Comparison of ENCODE assay signal across 11 mouse cellular contexts in genomic region chr11:57836872-57837680, GRCm38 (mm10). TPM values are rescaled to one million over a fixed set of nuclear protein-coding genes. Genes with fewer than 3 reads are reported as not detected.
DNase-seq lines count a peak whose midpoint lies in the region; ATAC-seq and TF ChIP-seq lines count a peak whose summit lies in the region.
"Had no signal": no experiment of that assay in that cellular context is flagged by ENCODE, and none has a peak within 500 bp of the region (broad histone marks: within the 10 kb centered on the region; RNA-seq: fewer than 3 reads in every experiment).

No protein-coding gene starts in this region.

- WGBS in heart, embryonic 10.5 days = 2% methylated on average over 38 of the region's 38 CpGs
- under 1% methylated on average over 38 of the region's 38 CpGs for WGBS in lung, embryonic 14.5 days
- 1% methylated on average over 38 of the region's 38 CpGs for WGBS in midbrain, embryonic 13.5 days
- WGBS in stomach, postnatal 0 days = 6% methylated on average over 38 of the region's 38 CpGs

- no peaks in the 10 kb centered on the region for H3K36me3 ChIP-seq in heart, embryonic 10.5 days
- no peaks in the 10 kb centered on the region for H3K36me3 ChIP-seq in lung, embryonic 14.5 days (ENCODE audit: insufficient read depth)
- no peaks in the 10 kb centered on the region for H3K36me3 ChIP-seq in midbrain, embryonic 13.5 days
- H3K36me3 ChIP-seq in stomach, postnatal 0 days (ENCODE audit: control insufficient read depth, insufficient read depth, low read length) = no peaks in the 10 kb centered on the region

- no peaks in the 10 kb centered on the region for H3K9me3 ChIP-seq in heart, embryonic 10.5 days
- no peaks in the 10 kb centered on the region for H3K9me3 ChIP-seq in lung, embryonic 14.5 days (ENCODE audit: low read depth, low read length)
- H3K9me3 ChIP-seq in midbrain, embryonic 13.5 days = no peaks in the 10 kb centered on the region
- H3K9me3 ChIP-seq in stomach, postnatal 0 days (ENCODE audit: control insufficient read depth, low read length) = no peaks in the 10 kb centered on the region
- H3K9me3 ChIP-seq: forebrain, embryonic 13.5 days had no signal

- H3K27ac ChIP-seq in heart, embryonic 10.5 days = peak overlapping the region; percentile 69
- H3K27ac ChIP-seq in lung, embryonic 14.5 days (ENCODE audit: low read depth) = no peak overlapping the region
- no peak overlapping the region for H3K27ac ChIP-seq in midbrain, embryonic 13.5 days
- H3K27ac ChIP-seq in stomach, postnatal 0 days (replicated peaks) = no peak overlapping the region
- H3K27ac ChIP-seq: forebrain, embryonic 13.5 days had no signal

- H3K4me2 ChIP-seq in lung, embryonic 14.5 days = peak overlapping the region; percentile 8; the same call in 1 of the 2 replicates
- H3K4me2 ChIP-seq in midbrain, embryonic 13.5 days (replicated peaks) = peak overlapping the region; percentile 21; the same call in 1 of the 2 replicates
- peak overlapping the region; percentile 25 for H3K4me2 ChIP-seq in stomach, postnatal 0 days (replicated peaks; ENCODE audit: low read depth)
- H3K4me2 ChIP-seq: forebrain, embryonic 13.5 days had no signal

- H3K4me1 ChIP-seq in heart, embryonic 10.5 days = peaks cover 38% of the 10 kb centered on the region
- no peaks in the 10 kb centered on the region for H3K4me1 ChIP-seq in lung, embryonic 14.5 days (ENCODE audit: insufficient read depth)
- peaks cover 26% of the 10 kb centered on the region for H3K4me1 ChIP-seq in midbrain, embryonic 13.5 days (replicated peaks)
- H3K4me1 ChIP-seq in stomach, postnatal 0 days (replicated peaks; ENCODE audit: control insufficient read depth, insufficient read depth) = no peaks in the 10 kb centered on the region

- intact Hi-C loops in heart, postnatal 36 days (cut with DNase I) = no loop called here

- H3K4me3 ChIP-seq in heart, embryonic 10.5 days = peak overlapping the region; percentile 42
- H3K4me3 ChIP-seq in lung, embryonic 14.5 days (ENCODE audit: low read depth, low read length) = peak overlapping the region; percentile 1; the same call in 1 of the 2 replicates
- H3K4me3 ChIP-seq in midbrain, embryonic 13.5 days (replicated peaks) = no peak overlapping the region
- no peak overlapping the region for H3K4me3 ChIP-seq in stomach, postnatal 0 days (ENCODE audit: low read depth, low read length)
- H3K4me3 ChIP-seq: forebrain, embryonic 13.5 days had no signal

- TF ChIP-seq CTCF in lung, embryonic 14.5 days (IDR thresholded peaks at IDR 0.05; ENCODE audit: low read depth) = no peak
- TF ChIP-seq CTCF in stomach, postnatal 0 days (IDR thresholded peaks at IDR 0.05; ENCODE audit: low read depth) = no peak

- no peak for ATAC-seq in lung, embryonic 14.5 days (ENCODE audit: insufficient read depth)
- ATAC-seq in midbrain, embryonic 13.5 days = no peak
- ATAC-seq in stomach, postnatal 0 days (ENCODE audit: low FRiP score, low TSS enrichment) = no peak
- ATAC-seq: forebrain, embryonic 13.5 days had no signal

- H3K9ac ChIP-seq in lung, embryonic 14.5 days = no peak overlapping the region
- H3K9ac ChIP-seq in midbrain, embryonic 13.5 days (replicated peaks) = no peak overlapping the region
- no peak overlapping the region for H3K9ac ChIP-seq in stomach, postnatal 0 days (ENCODE audit: low read length)
- H3K9ac ChIP-seq: forebrain, embryonic 13.5 days had no signal

- TF ChIP-seq EP300 in stomach, postnatal 0 days (optimal IDR thresholded peaks at IDR 0.05) = no peak

- no peak for DNase-seq in heart, embryonic 10.5 days (ENCODE audit: low spot score)
- no peak for DNase-seq in heart, postnatal 36 days
- peak; percentile 48 for DNase-seq in lung, embryonic 14.5 days
- DNase-seq in lung, postnatal 10 days = no peak
- DNase-seq in stomach, postnatal 0 days (ENCODE audit: low spot score) = no peak
- DNase-seq in right cerebral cortex, adult 2 months (ENCODE audit: low spot score in 2 of 2) = no peak
- no peak for DNase-seq in right cerebral cortex, postnatal 4 days
- DNase-seq: cerebellum, postnatal 14 days had no signal

- H3K27me3 ChIP-seq in heart, embryonic 10.5 days (ENCODE audit: insufficient read depth, poor library complexity, severe bottlenecking) = peaks cover 98% of the 10 kb centered on the region
- H3K27me3 ChIP-seq in lung, embryonic 14.5 days (ENCODE audit: insufficient read depth, low read length) = peaks cover 99% of the 10 kb centered on the region
- peaks cover 96% of the 10 kb centered on the region for H3K27me3 ChIP-seq in midbrain, embryonic 13.5 days
- H3K27me3 ChIP-seq in stomach, postnatal 0 days (ENCODE audit: control insufficient read depth, insufficient read depth, low read length) = peaks cover 20% of the 10 kb centered on the region; the same call in 1 of the 2 replicates

RNA-seq across cellular contexts. Expression of gene Hand1, which starts 4.5 kb away (rescaled TPM):
- polyA plus RNA-seq in heart, embryonic 10.5 days (2016; fragmentation: Nextera tagmentation; extraction: Ambion mirVana) = 95.3 and 106 TPM in 2 replicates
- not detected for total RNA-seq in heart, postnatal 36 days (2021)
- polyA plus RNA-seq in lung, embryonic 14.5 days (2014; fragmentation: Nextera tagmentation; extraction: Ambion mirVana) = not detected in 2 replicates
- polyA plus RNA-seq in midbrain, embryonic 13.5 days (2015; fragmentation: Nextera tagmentation; extraction: Ambion mirVana) = not detected in 2 replicates
- polyA plus RNA-seq in stomach, postnatal 0 days (2015; fragmentation: Nextera tagmentation; extraction: Ambion mirVana) = 0.12 and 0.16 TPM in 2 replicates
- total RNA-seq: left cerebral cortex, adult 8-10 months had no signal
- polyA plus RNA-seq: forebrain, embryonic 13.5 days had no signal

RNA-seq across cellular contexts. Expression of gene Sap30l, which starts 35.6 kb away (rescaled TPM):
- polyA plus RNA-seq in heart, embryonic 10.5 days (2016; fragmentation: Nextera tagmentation; extraction: Ambion mirVana) = 8.8 and 12.2 TPM in 2 replicates
- total RNA-seq in heart, postnatal 36 days (2021) = 10 to 100 TPM; 43.8 to 46.4 TPM
- 15.9 and 16.7 TPM in 2 replicates for polyA plus RNA-seq in lung, embryonic 14.5 days (2014; fragmentation: Nextera tagmentation; extraction: Ambion mirVana)
- polyA plus RNA-seq in midbrain, embryonic 13.5 days (2015; fragmentation: Nextera tagmentation; extraction: Ambion mirVana) = 8.9 and 9.8 TPM in 2 replicates
- 8.7 TPM in 2 replicates for polyA plus RNA-seq in stomach, postnatal 0 days (2015; fragmentation: Nextera tagmentation; extraction: Ambion mirVana)

Comparison
In these comparisons a context has a peak if more than half of its experiments do, and no peak if none do; other contexts are left out.
1. H3K4me3 ChIP-seq: peak in heart, embryonic 10.5 days (single experiment) and lung, embryonic 14.5 days (single experiment); none in midbrain, embryonic 13.5 days (single experiment) and stomach, postnatal 0 days (single experiment).
2. RNA of gene Hand1, which starts 4.5 kb away (polyA plus RNA-seq): 95.3 to 106 TPM in heart, embryonic 10.5 days; not detected in lung, embryonic 14.5 days, 0.12 to 0.16 TPM in stomach, postnatal 0 days and not detected in midbrain, embryonic 13.5 days; every median in the first group is over 10 times any median in the second.
3. Peak in every context shown above with its lines, with median percentiles within 50 percentile points of each other: H3K4me2 ChIP-seq.